Mouse (Mus musculus) gastrocnemius, adult 8-10 months (tissue): Measurements from ENCODE around the gene Olfr1242. TPM values are rescaled to one million over a fixed set of nuclear protein-coding genes. Genes with fewer than 3 reads are reported as not detected.

Source experiments
- DNase-seq, 2 experiments: peaks; one replicate each; pipeline ENCODE4 v3.0.0; 2022; ENCODE audit warnings: low spot score in 2 of 2
- total RNA-seq, 4 experiments: library from RNA; stranded (reverse); gene quantifications; 2 replicates each; pipeline ENCODE4 v1.2.4; 2022

The Olfr1242 gene
- total RNA-seq: not detected

DNA sequence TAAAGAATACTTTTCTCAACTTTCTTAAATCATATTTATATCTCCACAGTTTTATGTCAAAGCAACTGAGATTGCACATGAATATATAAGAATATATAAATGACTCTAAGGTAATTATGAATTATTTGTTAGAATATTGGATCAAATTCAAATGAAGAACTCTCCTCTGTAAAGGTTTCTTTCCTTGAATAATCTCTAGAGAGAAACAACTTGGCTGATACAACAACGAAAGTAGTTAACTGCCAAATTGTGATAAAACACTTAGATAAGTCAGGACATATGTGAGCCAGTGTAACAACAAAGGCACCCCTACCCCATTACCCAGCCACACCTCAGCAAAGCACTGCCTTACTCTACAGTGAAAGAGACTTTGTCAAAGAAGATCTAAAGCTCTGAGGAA is at the start of gene Olfr1242:
Gene Olfr1242 (minus strand): TSS at position 101 of the 400 bp plus-strand sequence.
- no peak for DNase-seq

DNA sequence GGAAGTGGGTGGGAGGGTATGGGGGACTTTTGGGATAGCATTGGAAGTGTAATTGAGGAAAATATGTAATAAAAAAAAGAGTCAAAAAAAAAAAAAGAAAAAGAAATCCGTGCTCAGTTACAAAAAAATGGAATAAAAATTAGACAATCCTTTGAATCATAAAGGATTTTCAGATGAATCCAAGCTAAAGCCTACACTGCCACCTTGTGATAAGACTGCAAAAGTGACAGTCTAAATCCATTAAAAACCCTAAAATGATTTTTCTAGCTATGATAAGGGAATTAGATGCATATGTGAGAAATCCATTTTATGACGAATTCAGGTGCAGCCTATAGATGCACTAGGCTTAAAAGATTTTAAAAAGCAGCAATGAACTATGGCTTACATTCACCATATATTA is 46.4 kb upstream of the Olfr1242 start:
- no peak for DNase-seq

DNA sequence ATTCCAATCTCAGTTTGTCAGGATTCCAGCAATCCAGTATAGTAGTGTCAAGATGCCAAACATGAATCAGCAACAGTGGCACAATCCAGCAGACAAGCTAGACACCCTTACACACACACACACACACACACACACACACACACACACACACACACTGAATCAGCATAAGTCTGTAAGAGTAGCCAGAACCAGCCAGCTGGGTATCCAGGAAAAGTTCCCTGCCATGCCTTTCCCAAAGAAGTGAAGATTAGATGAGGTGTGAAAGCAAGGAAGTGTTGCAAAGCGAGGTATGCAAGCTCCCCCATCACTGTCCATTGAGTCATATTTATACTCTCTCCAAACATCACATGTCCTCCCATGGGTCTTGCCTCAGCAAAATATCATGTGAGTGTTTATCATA is 41.8 kb upstream of the Olfr1242 start:
- no peak for DNase-seq

DNA sequence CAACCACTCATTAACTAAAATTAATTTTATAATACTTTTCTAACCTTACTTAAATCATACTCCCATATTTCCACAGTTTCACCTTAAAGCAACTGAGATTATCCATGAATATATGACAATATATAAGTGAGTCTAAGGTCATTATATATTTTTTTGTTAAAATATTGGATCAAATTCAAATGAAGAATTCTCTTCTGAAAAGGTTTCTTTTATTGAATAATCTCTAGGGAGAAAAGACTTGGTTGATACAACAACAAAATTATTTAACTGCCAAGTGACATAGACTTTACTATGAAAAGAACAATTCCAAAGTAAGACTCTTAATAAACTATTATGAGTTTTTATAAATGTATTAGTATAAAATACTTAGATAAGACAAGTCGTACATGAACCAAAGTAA is 33.3 kb upstream of the Olfr1242 start, which contains the start of gene Olfr1243:
Gene Olfr1243 (minus strand): TSS at position 101 of the 400 bp plus-strand sequence.
- DNase-seq: no peak

DNA sequence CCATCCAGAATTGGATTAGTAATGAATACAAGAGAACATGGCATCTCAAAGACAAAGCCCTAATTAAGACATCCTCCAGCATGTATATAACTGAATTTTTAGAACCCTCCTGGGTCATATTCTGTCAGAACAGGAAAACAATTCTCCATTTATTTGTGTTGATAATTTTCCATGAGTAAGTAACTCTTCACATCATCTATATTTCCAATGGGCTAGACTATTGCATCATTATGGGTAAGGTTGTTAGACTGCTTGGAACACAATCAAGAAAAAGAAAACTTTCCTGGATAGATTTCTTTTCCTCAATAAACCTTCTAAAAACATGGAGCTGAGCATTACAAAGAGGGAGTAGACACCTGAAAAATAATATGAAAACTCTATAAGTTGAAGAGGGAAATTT is 11.1 kb downstream of the Olfr1242 start, which contains the start of gene Olfr1241:
Gene Olfr1241 (minus strand): TSS at position 101 of the 400 bp plus-strand sequence.
- DNase-seq: no peak

DNA sequence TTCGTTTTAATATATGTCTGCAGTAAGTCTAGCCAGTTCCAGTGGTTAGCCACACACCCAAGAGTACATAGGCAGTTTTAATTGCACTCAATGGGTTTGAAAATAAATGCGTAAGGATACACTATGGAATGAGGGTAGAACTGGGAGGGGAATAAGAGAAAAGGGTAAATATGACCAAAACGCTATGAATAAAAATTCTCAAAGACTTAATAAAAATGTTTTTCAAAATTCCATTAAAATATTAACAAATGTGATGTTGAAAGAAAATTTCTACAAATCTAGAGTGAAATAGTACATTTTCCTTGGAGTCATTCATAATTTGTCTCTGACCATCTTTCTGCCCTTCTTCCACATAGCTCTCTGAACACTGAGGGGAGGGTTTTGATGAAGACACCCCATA is 55.2 kb downstream of the Olfr1242 start, which contains the start of gene Olfr1240:
Gene Olfr1240 (minus strand): TSS at position 101 of the 400 bp plus-strand sequence.
- no peak for DNase-seq

Other genes starting within 250 kb of the Olfr1242 start
- not detected for gene Olfr1228, start 244.3 kb downstream of the Olfr1242 start, total RNA-seq
- not detected for gene Olfr1229, start 210.3 kb downstream of the Olfr1242 start, total RNA-seq
- not detected for gene Olfr1230, start 201.1 kb downstream of the Olfr1242 start, total RNA-seq
- not detected for gene Olfr1231, start 191.3 kb downstream of the Olfr1242 start, total RNA-seq
- not detected for gene Olfr1232, start 168.7 kb downstream of the Olfr1242 start, total RNA-seq
- gene Olfr1233, start 155.9 kb downstream of the Olfr1242 start, total RNA-seq: not detected
- not detected for gene Olfr1234, start 133.5 kb downstream of the Olfr1242 start, total RNA-seq
- gene Olfr1238, start 88.7 kb downstream of the Olfr1242 start, total RNA-seq: not detected
- not detected for gene Olfr1239, start 77.9 kb downstream of the Olfr1242 start, total RNA-seq
- gene Olfr1240, start 55.3 kb downstream of the Olfr1242 start, total RNA-seq: not detected
- not detected for gene Olfr1241, start 11.2 kb downstream of the Olfr1242 start, total RNA-seq
- not detected for gene Olfr1243, start 33.2 kb upstream of the Olfr1242 start, total RNA-seq
- gene Olfr1245, start 80.1 kb upstream of the Olfr1242 start, total RNA-seq: not detected
- gene Olfr1246, start 94.8 kb upstream of the Olfr1242 start, total RNA-seq: not detected
- gene Olfr1247, start 115.8 kb upstream of the Olfr1242 start, total RNA-seq: under 1 TPM in 1 of 4 experiments, not detected in 3; 0.10 TPM
- not detected for gene Olfr1248, start 119.9 kb upstream of the Olfr1242 start, total RNA-seq
- not detected for gene Olfr1249, start 136.6 kb upstream of the Olfr1242 start, total RNA-seq
- gene Olfr1250, start 163.1 kb upstream of the Olfr1242 start, total RNA-seq: not detected
- gene Olfr1251, start 173.6 kb upstream of the Olfr1242 start, total RNA-seq: not detected
- not detected for gene Olfr1252, start 226.7 kb upstream of the Olfr1242 start, total RNA-seq